Mouse (Mus musculus): Measurements from ENCODE around the gene Adamts3. TPM values are rescaled to one million over a fixed set of nuclear protein-coding genes. Genes with fewer than 3 reads are reported as not detected.
A peak's percentile ranks its signal among the peaks of the same experiment; 100 is the strongest.

Gene Adamts3
- polyA plus RNA-seq, 1 experiment from 2014 or later: 7.7 TPM

- Histone ChIP-seq H3K36me3 (ENCODE audit: control insufficient read depth, insufficient read depth, low read length) (no peaks in the 10 kb centered on the region), H3K9ac (ENCODE audit: low read length) (no peak overlapping the region), H3K9me3 (ENCODE audit: control insufficient read depth, low read length) (no peaks in the 10 kb centered on the region), H3K4me1 (ENCODE audit: control insufficient read depth, insufficient read depth, low read length) (no peaks in the 10 kb centered on the region), H3K27ac (replicated peaks; ENCODE audit: low read depth, low read length) (no peak overlapping the region), H3K27me3 (ENCODE audit: control insufficient read depth, insufficient read depth, low read length) (no peaks in the 10 kb centered on the region), H3K4me2 (ENCODE audit: low read depth, severe bottlenecking) (no peak overlapping the region), H3K4me3 (ENCODE audit: low read depth, low read length) (no peak overlapping the region)
- no peak for ATAC-seq (ENCODE audit: insufficient number of reproducible peaks, low FRiP score, low TSS enrichment, low read depth)
- WGBS: 76% methylated on average over 7 of the region's 7 CpGs
- no peak for DNase-seq (ENCODE audit: low spot score)
Observed at GRCm38 (mm10) chr5:89895520-89895919, 12.4 kb upstream of the Adamts3 start.

GRCm38 (mm10) chr5:89884991-89885390, 1.9 kb upstream of the Adamts3 start:
- no peak overlapping the region for H3K4me2 ChIP-seq (ENCODE audit: low read depth, severe bottlenecking)
- no peaks in the 10 kb centered on the region for H3K27me3 ChIP-seq (ENCODE audit: control insufficient read depth, insufficient read depth, low read length)
- 71% methylated on average over 4 of the region's 4 CpGs for WGBS

GRCm38 (mm10) chr5:89883908-89884204, 722 bp upstream of the Adamts3 start:
- Histone ChIP-seq H3K4me3 (ENCODE audit: low read depth, low read length) (peak overlapping the region; percentile 65), H3K9ac (ENCODE audit: low read length) (no peak overlapping the region; the same call in 1 of the 2 replicates), H3K4me1 (ENCODE audit: control insufficient read depth, insufficient read depth, low read length) (0 out of 2 replicates have a peak, but pooled peaks cover 3% of the 10 kb centered on the region), H3K9me3 (ENCODE audit: control insufficient read depth, low read length) (no peaks in the 10 kb centered on the region), H3K27ac (replicated peaks; ENCODE audit: low read depth, low read length) (no peak overlapping the region), H3K4me2 (ENCODE audit: low read depth, severe bottlenecking) (peak overlapping the region; percentile 100), H3K36me3 (ENCODE audit: control insufficient read depth, insufficient read depth, low read length) (no peaks in the 10 kb centered on the region), H3K27me3 (ENCODE audit: control insufficient read depth, insufficient read depth, low read length) (no peaks in the 10 kb centered on the region)
- ATAC-seq (ENCODE audit: insufficient number of reproducible peaks, low FRiP score, low TSS enrichment, low read depth) (no peak), DNase-seq (ENCODE audit: low spot score) (no peak)
- 3% methylated on average over 8 of the region's 8 CpGs for WGBS

More at GRCm38 (mm10) chr5:89884991-89885390, 1.9 kb upstream of the Adamts3 start:
- Histone ChIP-seq H3K36me3 (ENCODE audit: control insufficient read depth, insufficient read depth, low read length) (no peaks in the 10 kb centered on the region), H3K9ac (ENCODE audit: low read length) (no peak overlapping the region), H3K9me3 (ENCODE audit: control insufficient read depth, low read length) (no peaks in the 10 kb centered on the region), H3K4me3 (ENCODE audit: low read depth, low read length) (no peak overlapping the region), H3K4me1 (ENCODE audit: control insufficient read depth, insufficient read depth, low read length) (no peaks in the 10 kb centered on the region), H3K27ac (replicated peaks; ENCODE audit: low read depth, low read length) (no peak overlapping the region)
- no peak for DNase-seq (ENCODE audit: low spot score)
- ATAC-seq (ENCODE audit: insufficient number of reproducible peaks, low FRiP score, low TSS enrichment, low read depth): no peak

GRCm38 (mm10) chr5:89882091-89882734, 921 bp downstream of the Adamts3 start:
- DNase-seq (ENCODE audit: low spot score) (peak; percentile 80), ATAC-seq (ENCODE audit: insufficient number of reproducible peaks, low FRiP score, low TSS enrichment, low read depth) (peak; percentile 73)
- Histone ChIP-seq H3K36me3 (ENCODE audit: control insufficient read depth, insufficient read depth, low read length) (no peaks in the 10 kb centered on the region), H3K27me3 (ENCODE audit: control insufficient read depth, insufficient read depth, low read length) (no peaks in the 10 kb centered on the region), H3K9ac (ENCODE audit: low read length) (peak overlapping the region; percentile 82), H3K9me3 (ENCODE audit: control insufficient read depth, low read length) (no peaks in the 10 kb centered on the region), H3K4me3 (ENCODE audit: low read depth, low read length) (peak overlapping the region; percentile 65), H3K4me2 (ENCODE audit: low read depth, severe bottlenecking) (peak overlapping the region; percentile 100), H3K27ac (replicated peaks; ENCODE audit: low read depth, low read length) (no peak overlapping the region), H3K4me1 (ENCODE audit: control insufficient read depth, insufficient read depth, low read length) (0 out of 2 replicates have a peak, but pooled peaks cover 3% of the 10 kb centered on the region)
- WGBS: under 1% methylated on average over 35 of the region's 35 CpGs

GRCm38 (mm10) chr5:89881425-89881824, 1.7 kb downstream of the Adamts3 start:
- 26% methylated on average over 4 of the region's 4 CpGs for WGBS
- H3K4me1 ChIP-seq (ENCODE audit: control insufficient read depth, insufficient read depth, low read length): 0 out of 2 replicates have a peak, but pooled peaks cover 3% of the 10 kb centered on the region
- no peaks in the 10 kb centered on the region for H3K9me3 ChIP-seq (ENCODE audit: control insufficient read depth, low read length)
- no peaks in the 10 kb centered on the region for H3K36me3 ChIP-seq (ENCODE audit: control insufficient read depth, insufficient read depth, low read length)
- H3K9ac ChIP-seq (ENCODE audit: low read length): no peak overlapping the region
- no peak for ATAC-seq (ENCODE audit: insufficient number of reproducible peaks, low FRiP score, low TSS enrichment, low read depth)
- DNase-seq (ENCODE audit: low spot score): no peak
- H3K27ac ChIP-seq (replicated peaks; ENCODE audit: low read depth, low read length): no peak overlapping the region
- peak overlapping the region; percentile 100; the same call in 1 of the 2 replicates for H3K4me2 ChIP-seq (ENCODE audit: low read depth, severe bottlenecking)
- H3K27me3 ChIP-seq (ENCODE audit: control insufficient read depth, insufficient read depth, low read length): no peaks in the 10 kb centered on the region
- H3K4me3 ChIP-seq (ENCODE audit: low read depth, low read length): peak overlapping the region; percentile 65

GRCm38 (mm10) chr5:89878866-89879392, 4.2 kb downstream of the Adamts3 start:
- no peak for DNase-seq (ENCODE audit: low spot score)
- H3K27ac ChIP-seq (replicated peaks; ENCODE audit: low read depth, low read length): no peak overlapping the region

GRCm38 (mm10) chr5:89872661-89873060, 10.5 kb downstream of the Adamts3 start:
- Histone ChIP-seq H3K36me3 (ENCODE audit: control insufficient read depth, insufficient read depth, low read length) (no peaks in the 10 kb centered on the region), H3K9ac (ENCODE audit: low read length) (no peak overlapping the region), H3K4me1 (ENCODE audit: control insufficient read depth, insufficient read depth, low read length) (no peaks in the 10 kb centered on the region), H3K27ac (replicated peaks; ENCODE audit: low read depth, low read length) (no peak overlapping the region), H3K9me3 (ENCODE audit: control insufficient read depth, low read length) (no peaks in the 10 kb centered on the region), H3K27me3 (ENCODE audit: control insufficient read depth, insufficient read depth, low read length) (no peaks in the 10 kb centered on the region), H3K4me3 (ENCODE audit: low read depth, low read length) (no peak overlapping the region), H3K4me2 (ENCODE audit: low read depth, severe bottlenecking) (no peak overlapping the region)
- no peak for ATAC-seq (ENCODE audit: insufficient number of reproducible peaks, low FRiP score, low TSS enrichment, low read depth)
- 37% methylated on average over 2 of the region's 2 CpGs for WGBS
- DNase-seq (ENCODE audit: low spot score): no peak

More at GRCm38 (mm10) chr5:89878866-89879392, 4.2 kb downstream of the Adamts3 start:
- no peak overlapping the region for H3K4me3 ChIP-seq (ENCODE audit: low read depth, low read length)
- no peaks in the 10 kb centered on the region for H3K9me3 ChIP-seq (ENCODE audit: control insufficient read depth, low read length)
- WGBS: 74% methylated on average over 11 of the region's 11 CpGs
- no peak overlapping the region for H3K9ac ChIP-seq (ENCODE audit: low read length)
- no peaks in the 10 kb centered on the region for H3K27me3 ChIP-seq (ENCODE audit: control insufficient read depth, insufficient read depth, low read length)
- H3K4me2 ChIP-seq (ENCODE audit: low read depth, severe bottlenecking): no peak overlapping the region
- H3K4me1 ChIP-seq (ENCODE audit: control insufficient read depth, insufficient read depth, low read length): 0 out of 2 replicates have a peak, but pooled peaks cover 3% of the 10 kb centered on the region
- H3K36me3 ChIP-seq (ENCODE audit: control insufficient read depth, insufficient read depth, low read length): no peaks in the 10 kb centered on the region
- no peak for ATAC-seq (ENCODE audit: insufficient number of reproducible peaks, low FRiP score, low TSS enrichment, low read depth)

- no peak for ATAC-seq (ENCODE audit: insufficient number of reproducible peaks, low FRiP score, low TSS enrichment, low read depth)
- no peak for DNase-seq (ENCODE audit: low spot score)
- no peaks in the 10 kb centered on the region for H3K9me3 ChIP-seq (ENCODE audit: control insufficient read depth, low read length)
- H3K4me1 ChIP-seq (ENCODE audit: control insufficient read depth, insufficient read depth, low read length): no peaks in the 10 kb centered on the region
- H3K27ac ChIP-seq (replicated peaks; ENCODE audit: low read depth, low read length): no peak overlapping the region
- H3K4me3 ChIP-seq (ENCODE audit: low read depth, low read length): no peak overlapping the region
- H3K4me2 ChIP-seq (ENCODE audit: low read depth, severe bottlenecking): no peak overlapping the region
- no peaks in the 10 kb centered on the region for H3K27me3 ChIP-seq (ENCODE audit: control insufficient read depth, insufficient read depth, low read length)
- H3K9ac ChIP-seq (ENCODE audit: low read length): no peak overlapping the region
- 93% methylated on average over 4 of the region's 4 CpGs for WGBS
- H3K36me3 ChIP-seq (ENCODE audit: control insufficient read depth, insufficient read depth, low read length): no peaks in the 10 kb centered on the region
Observed at GRCm38 (mm10) chr5:89859603-89860002, 23.5 kb downstream of the Adamts3 start.
